Mouse (Mus musculus) kidney, embryonic 14.5 days (tissue): Measurements from ENCODE around the gene Idh3b. TPM values are rescaled to one million over a fixed set of nuclear protein-coding genes. Genes with fewer than 3 reads are reported as not detected.

Source experiments
- ATAC-seq: fragments of 200-750 bp; cut with Nextera tagmentation; 2 replicates; pipeline ENCODE4 v1.8.0; 2017; ENCODE audit warnings: moderate number of reproducible peaks, mild to moderate bottlenecking, moderate TSS enrichment, moderate library complexity; ENCODE audit not compliant: low FRiP score, low TSS enrichment
- H3K27ac ChIP-seq: fragments of 300-500 bp; sonication (generic); 2 replicates; pipeline ENCODE4 v1.5.1; 2014; ENCODE audit warnings: low read depth, mild to moderate bottlenecking, low read length, moderate library complexity, mixed read lengths
- H3K27me3 ChIP-seq: fragments of 300-500 bp; sonication (generic); 2 replicates; pipeline ENCODE4 v1.6.1; 2014; ENCODE audit warnings: mild to moderate bottlenecking, low read length; ENCODE audit not compliant: control insufficient read depth, insufficient read depth
- H3K36me3 ChIP-seq: fragments of 300-500 bp; sonication (generic); 2 replicates; pipeline ENCODE4 v1.6.1; 2014; ENCODE audit warnings: low read length, mixed read lengths; ENCODE audit not compliant: control insufficient read depth, insufficient read depth
- H3K4me1 ChIP-seq: fragments of 300-500 bp; sonication (generic); 2 replicates; pipeline ENCODE4 v1.6.1; 2014; ENCODE audit warnings: low read length, mixed read lengths; ENCODE audit not compliant: control insufficient read depth, insufficient read depth
- H3K4me2 ChIP-seq: fragments of 300-500 bp; sonication (generic); replicated peaks from 2 replicates; pipeline ENCODE4 v1.6.1; 2014; ENCODE audit warnings: low read depth, mild to moderate bottlenecking, low read length
- H3K4me3 ChIP-seq: fragments of 300-500 bp; sonication (generic); 2 replicates; pipeline ENCODE4 v1.5.1; 2014; ENCODE audit warnings: mild to moderate bottlenecking, low read length
- H3K9ac ChIP-seq: fragments of 300-500 bp; sonication (generic); 2 replicates; pipeline ENCODE4 v1.6.1; 2014; ENCODE audit warnings: low read depth, mild to moderate bottlenecking, low read length, moderate library complexity
- H3K9me3 ChIP-seq: fragments of 300-500 bp; sonication (generic); 2 replicates; pipeline ENCODE4 v1.6.1; 2016; ENCODE audit warnings: low read length; ENCODE audit not compliant: control insufficient read depth
- WGBS: fragments of 180-500 bp; shearing (Covaris S2); extraction: QIAGEN DNeasy Blood & Tissue Kit; methylation state at CpG from one replicate; pipeline ENCODE4 v1.1.7; 2014; 5-methylcytosine and 5-hydroxymethylcytosine counted together
- polyA plus RNA-seq: library from polyadenylated mRNA; unstranded; fragments of >200 nt; fragmentation: Nextera tagmentation; extraction: Ambion mirVana; gene quantifications from 2 replicates; pipeline ENCODE4 v1.2.1, GENCODE M21; 2014

The Idh3b gene
- polyA plus RNA-seq, 1 experiment from 2014 or later, result 181 TPM

DNA sequence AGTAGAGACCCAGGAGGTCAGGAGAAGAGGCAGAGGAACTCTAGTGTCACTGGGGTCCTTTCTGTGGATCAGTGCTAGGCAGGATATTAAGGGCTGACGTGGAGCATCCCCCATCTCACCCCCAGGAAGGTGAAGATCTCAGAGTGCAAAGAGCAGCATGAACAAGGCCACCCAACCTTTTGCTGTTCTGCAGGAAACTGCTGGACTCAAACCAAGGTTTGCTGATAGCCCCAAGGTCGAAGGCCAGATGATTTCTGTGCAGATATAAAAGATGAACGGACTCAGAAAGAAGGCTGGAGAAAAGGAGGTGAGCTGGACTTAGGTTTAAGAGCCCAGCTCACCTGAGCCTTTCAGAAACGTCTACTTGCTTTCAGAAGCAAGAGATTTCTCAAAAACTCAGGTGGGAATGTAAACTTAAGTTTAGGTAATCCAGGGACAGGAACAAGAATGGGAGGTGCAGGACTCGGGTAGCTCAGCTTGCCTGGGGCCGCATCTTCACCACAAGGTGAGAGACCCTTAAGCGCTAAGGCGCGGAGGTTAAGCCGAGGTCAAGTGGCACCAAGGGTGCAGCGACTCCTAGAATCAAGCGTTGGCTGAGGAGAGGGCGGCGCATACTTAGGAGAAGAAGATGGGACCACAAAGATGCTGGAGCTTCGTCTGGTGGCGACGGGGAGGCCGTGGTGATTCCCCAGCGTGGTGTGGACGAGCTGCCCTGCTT, 10.0 kb upstream of the Idh3b start:
- Histone ChIP-seq H3K36me3 (no peaks in the 10 kb centered on the region), H3K4me3 (peak overlapping the region; percentile 72), H3K4me2 (peak overlapping the region; percentile 82), H3K4me1 (peaks cover 24% of the 10 kb centered on the region), H3K27ac (no peak overlapping the region), H3K9ac (peak overlapping the region; percentile 84), H3K27me3 (peaks cover 8% of the 10 kb centered on the region), H3K9me3 (no peaks in the 10 kb centered on the region)
- ATAC-seq, result no peak
- WGBS, result 7% methylated on average over 20 of the region's 20 CpGs

DNA sequence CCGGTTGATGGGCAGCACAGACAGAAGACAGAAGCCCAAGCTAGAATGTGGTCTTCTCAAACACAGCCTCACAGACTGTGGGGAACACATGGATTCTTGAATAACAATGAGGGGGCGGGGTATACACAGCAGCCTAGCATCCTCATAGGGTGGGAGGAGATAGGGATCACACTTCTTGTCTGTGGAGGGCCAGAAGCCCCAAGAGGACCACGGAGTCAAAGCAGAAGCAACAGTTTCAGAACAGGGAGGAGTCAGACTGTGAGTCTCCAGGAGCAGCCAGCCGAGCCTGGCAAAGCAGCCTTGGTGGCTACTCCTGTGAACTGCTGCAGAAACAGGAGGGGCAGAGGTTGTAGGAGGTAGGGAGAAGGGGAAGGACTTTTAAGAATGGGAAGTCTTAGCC, 9.1 kb upstream of the Idh3b start:
- H3K4me1 ChIP-seq, result peaks cover 24% of the 10 kb centered on the region
- peak overlapping the region; percentile 26; the same call in 1 of the 2 replicates for H3K27ac ChIP-seq
- H3K4me3 ChIP-seq, result no peak overlapping the region
- WGBS, result 8% methylated on average over 4 of the region's 4 CpGs
- no peaks in the 10 kb centered on the region for H3K9me3 ChIP-seq
- ATAC-seq, result peak; percentile 75
- peaks cover 8% of the 10 kb centered on the region for H3K27me3 ChIP-seq
- H3K4me2 ChIP-seq, result peak overlapping the region; percentile 22; the same call in 1 of the 2 replicates
- 0 out of 2 replicates have a peak overlapping the region, but pooled peaks have one; percentile 18 for H3K9ac ChIP-seq
- H3K36me3 ChIP-seq, result no peaks in the 10 kb centered on the region

DNA sequence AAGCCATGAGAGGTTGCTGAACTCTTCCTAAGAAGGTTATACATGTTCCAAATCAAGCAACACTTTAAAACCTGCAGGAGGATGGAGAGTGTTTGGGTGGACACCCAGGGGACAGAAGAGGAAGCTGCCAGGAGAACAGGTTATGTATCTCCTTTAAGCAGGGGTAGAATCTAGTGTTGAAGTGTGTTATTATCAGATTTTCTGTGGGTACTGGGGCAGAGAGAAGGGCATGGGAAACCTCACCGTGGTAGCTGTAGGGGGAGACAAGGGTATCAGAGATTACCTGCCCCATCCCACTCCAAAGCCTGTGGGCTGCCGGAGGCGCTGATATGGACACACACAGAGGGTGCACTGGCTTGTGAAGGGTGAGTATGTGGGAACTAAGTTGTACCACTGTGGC, 8.7 kb upstream of the Idh3b start:
- no peak; the same call in 1 of the 2 replicates for ATAC-seq
- WGBS, result 44% methylated on average over 3 of the region's 3 CpGs
- Histone ChIP-seq H3K27ac (peak overlapping the region; percentile 26; the same call in 1 of the 2 replicates), H3K4me3 (no peak overlapping the region), H3K9me3 (no peaks in the 10 kb centered on the region), H3K36me3 (no peaks in the 10 kb centered on the region), H3K9ac (no peak overlapping the region), H3K4me2 (no peak overlapping the region), H3K27me3 (peaks cover 8% of the 10 kb centered on the region), H3K4me1 (peaks cover 24% of the 10 kb centered on the region)

DNA sequence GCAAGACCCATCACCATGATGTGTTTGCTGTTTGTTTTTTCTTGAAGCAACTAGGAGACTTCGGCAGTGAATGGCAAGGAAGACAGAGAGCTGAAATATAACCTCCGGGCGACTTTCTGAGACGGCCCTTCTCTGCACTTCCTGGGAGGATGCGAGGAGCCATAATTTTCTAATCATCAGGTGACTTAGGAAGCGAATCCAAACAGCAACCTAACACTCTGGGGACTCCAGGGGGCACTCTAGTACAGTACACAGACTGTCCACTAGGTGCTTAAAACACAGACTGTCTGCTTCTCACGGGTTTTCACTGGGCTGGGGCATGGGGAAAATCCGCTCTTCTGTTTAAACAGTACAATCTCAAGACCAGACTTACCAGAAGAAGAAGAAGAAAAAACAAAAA, 7.1 kb upstream of the Idh3b start:
- Histone ChIP-seq H3K4me1 (peaks cover 18% of the 10 kb centered on the region), H3K36me3 (no peaks in the 10 kb centered on the region), H3K27me3 (peaks cover 8% of the 10 kb centered on the region), H3K9me3 (no peaks in the 10 kb centered on the region), H3K27ac (no peak overlapping the region), H3K9ac (no peak overlapping the region), H3K4me3 (no peak overlapping the region), H3K4me2 (peak overlapping the region; percentile 8; the same call in 1 of the 2 replicates)
- no peak for ATAC-seq
- WGBS, result 7% methylated on average over 8 of the region's 8 CpGs

DNA sequence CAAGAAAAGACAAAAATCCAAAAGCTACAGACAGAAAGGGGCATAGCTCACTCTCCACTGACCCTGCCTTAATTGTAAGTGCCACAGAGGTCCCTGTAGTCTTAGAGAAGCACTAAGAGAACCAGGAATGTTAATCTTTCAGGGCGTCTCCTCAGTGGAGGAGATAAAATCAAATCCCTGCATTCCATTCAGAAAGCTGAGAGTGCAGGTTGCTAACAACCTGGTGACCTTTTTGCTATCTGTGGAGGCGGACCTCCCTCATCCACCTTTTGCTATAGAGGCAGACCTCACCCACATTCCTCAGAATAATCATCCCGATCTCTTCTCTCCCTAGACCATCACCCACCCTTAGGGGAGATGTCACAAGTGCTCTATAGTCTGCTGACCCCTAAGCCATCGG, 4.7 kb upstream of the Idh3b start:
- ATAC-seq, result no peak

DNA sequence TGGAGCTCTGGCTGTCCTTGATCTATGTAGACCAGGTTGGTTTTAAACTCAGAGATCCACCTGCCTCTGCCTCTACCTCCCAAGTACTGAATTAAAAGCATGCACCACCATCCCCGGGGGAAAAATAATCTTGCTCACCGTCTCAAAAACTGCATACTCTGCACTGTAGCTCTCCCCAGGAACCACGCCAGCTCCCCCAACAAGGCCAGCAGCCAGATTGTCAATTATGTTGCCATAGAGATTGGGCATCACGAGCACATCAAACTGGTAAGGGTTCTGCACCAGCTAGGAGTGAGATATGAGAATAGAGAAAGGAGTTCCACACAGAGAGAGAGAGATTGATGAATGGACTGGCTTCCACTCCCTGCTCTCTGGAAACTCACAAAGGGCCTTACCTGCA, 3.5 kb downstream of the Idh3b start:
- Histone ChIP-seq H3K4me3 (no peak overlapping the region), H3K27ac (no peak overlapping the region), H3K4me1 (peaks cover 23% of the 10 kb centered on the region; the same call in 1 of the 2 replicates), H3K36me3 (peaks cover 65% of the 10 kb centered on the region), H3K9ac (no peak overlapping the region), H3K9me3 (no peaks in the 10 kb centered on the region), H3K4me2 (no peak overlapping the region), H3K27me3 (no peaks in the 10 kb centered on the region)
- 79% methylated on average over 4 of the region's 4 CpGs for WGBS
- ATAC-seq, result no peak

More for the DNA sequence above, 4.7 kb upstream of the Idh3b start:
- H3K4me1 ChIP-seq, result peaks cover 8% of the 10 kb centered on the region
- no peak overlapping the region for H3K4me2 ChIP-seq
- 63% methylated on average over 4 of the region's 4 CpGs for WGBS
- H3K9ac ChIP-seq, result no peak overlapping the region
- H3K36me3 ChIP-seq, result no peaks in the 10 kb centered on the region
- H3K27me3 ChIP-seq, result peaks cover 2% of the 10 kb centered on the region; the same call in 1 of the 2 replicates
- H3K4me3 ChIP-seq, result no peak overlapping the region
- H3K9me3 ChIP-seq, result no peaks in the 10 kb centered on the region
- no peak overlapping the region for H3K27ac ChIP-seq

DNA sequence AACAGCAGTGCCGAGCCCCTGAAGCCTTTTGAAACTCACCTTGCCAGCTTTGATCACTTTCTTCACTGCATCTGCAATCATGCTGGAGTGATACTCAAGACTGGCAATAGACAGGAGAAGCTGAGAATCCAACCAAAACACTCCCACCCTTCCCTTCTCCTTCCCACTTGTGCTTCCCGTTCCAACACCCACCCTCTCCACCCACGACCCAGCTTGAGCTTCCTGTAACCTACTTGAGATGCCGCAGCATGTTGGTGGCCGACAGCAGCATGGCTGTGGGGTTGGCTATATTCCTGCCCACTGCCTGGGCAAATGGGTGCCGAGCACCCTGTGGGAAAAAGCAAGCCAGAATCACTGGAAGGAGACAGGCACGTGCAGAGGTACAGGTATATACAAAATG, 4.1 kb downstream of the Idh3b start:
- WGBS, result 57% methylated on average over 7 of the region's 7 CpGs
- no peak for ATAC-seq
- Histone ChIP-seq H3K4me1 (peaks cover 28% of the 10 kb centered on the region; the same call in 1 of the 2 replicates), H3K9ac (no peak overlapping the region), H3K4me2 (no peak overlapping the region), H3K36me3 (peaks cover 70% of the 10 kb centered on the region), H3K27me3 (no peaks in the 10 kb centered on the region), H3K4me3 (no peak overlapping the region), H3K9me3 (no peaks in the 10 kb centered on the region), H3K27ac (no peak overlapping the region)

DNA sequence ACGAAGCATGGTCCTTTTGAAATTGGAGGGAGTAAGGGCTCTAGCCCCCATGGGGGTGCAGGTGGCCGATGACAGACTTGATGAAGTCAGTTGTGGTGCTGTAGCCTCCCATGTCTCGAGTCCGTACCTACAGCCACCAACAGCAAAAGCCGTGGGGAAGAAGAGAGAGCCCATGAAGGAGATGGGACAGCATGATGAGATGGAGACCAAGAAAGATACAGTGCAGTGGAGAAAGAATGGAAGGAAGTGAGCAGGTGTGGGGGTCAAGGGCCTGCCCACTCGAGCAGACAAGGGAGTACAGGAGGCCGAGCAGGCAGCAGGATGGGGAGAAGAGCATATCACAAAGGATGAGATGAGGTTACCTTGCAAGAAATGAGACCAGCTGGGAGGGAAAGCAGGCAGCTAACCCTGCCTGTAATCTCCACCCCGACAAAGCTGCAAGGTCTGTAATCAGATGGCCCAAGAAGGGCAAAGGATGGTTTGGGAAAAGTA, 4.7 kb downstream of the Idh3b start:
- no peak overlapping the region for H3K27ac ChIP-seq
- H3K9ac ChIP-seq, result no peak overlapping the region
- no peak for ATAC-seq
- peaks cover 28% of the 10 kb centered on the region; the same call in 1 of the 2 replicates for H3K4me1 ChIP-seq
- no peaks in the 10 kb centered on the region for H3K9me3 ChIP-seq
- H3K27me3 ChIP-seq, result no peaks in the 10 kb centered on the region
- H3K4me3 ChIP-seq, result no peak overlapping the region
- H3K36me3 ChIP-seq, result peaks cover 70% of the 10 kb centered on the region
- WGBS, result 41% methylated on average over 8 of the region's 8 CpGs
- no peak overlapping the region for H3K4me2 ChIP-seq

DNA sequence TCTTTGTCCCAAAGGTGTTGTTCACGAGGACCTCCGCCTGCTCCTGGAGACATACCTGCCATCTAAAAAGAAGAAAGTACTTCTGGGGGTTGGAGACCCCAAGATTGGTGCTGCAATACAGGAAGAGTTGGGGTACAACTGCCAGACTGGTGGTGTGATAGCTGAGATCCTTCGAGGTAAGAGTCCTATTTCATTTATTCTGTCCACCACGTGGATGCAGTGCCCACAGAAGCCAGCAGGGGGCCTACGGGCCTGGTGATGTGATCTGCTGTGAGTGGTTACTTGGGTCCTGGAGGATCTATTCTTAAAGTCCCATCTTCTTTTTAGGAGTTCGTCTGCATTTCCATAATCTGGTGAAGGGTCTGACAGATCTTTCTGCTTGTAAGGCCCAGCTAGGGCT, 8.7 kb downstream of the Idh3b start:
- no peak overlapping the region for H3K27ac ChIP-seq
- H3K4me1 ChIP-seq, result peaks cover 19% of the 10 kb centered on the region; the same call in 1 of the 2 replicates
- no peaks in the 10 kb centered on the region for H3K27me3 ChIP-seq
- H3K36me3 ChIP-seq, result peaks cover 52% of the 10 kb centered on the region
- ATAC-seq, result no peak
- WGBS, result 52% methylated on average over 6 of the region's 6 CpGs
- H3K4me3 ChIP-seq, result peak overlapping the region; percentile 63
- no peaks in the 10 kb centered on the region for H3K9me3 ChIP-seq
- H3K9ac ChIP-seq, result peak overlapping the region; percentile 90
- H3K4me2 ChIP-seq, result peak overlapping the region; percentile 80
